Mouse (Mus musculus): ENCODE data around the gene Vdac1. TPM values are rescaled to one million over a fixed set of nuclear protein-coding genes. Genes with fewer than 3 reads are reported as not detected.

The Vdac1 gene
- polyA plus RNA-seq (2012; fragmentation: generic; extraction: Trizol): 100 to 1,000 TPM; 220 to 261 TPM

GRCm38 (mm10) chr11:52360471-52361277 is at the start of gene Vdac1:
TSS of gene Vdac1 (plus strand) at chr11:52360860.

GRCm38 (mm10) chr11:52395940-52396596 is 35.4 kb downstream of the Vdac1 start, which contains the start of gene 9530068E07Rik:
TSS of gene 9530068E07Rik (plus strand) at chr11:52396428.

Other genes with a start within 250 kb of the Vdac1 start
- gene Olfr1373, start 215.3 kb upstream of the Vdac1 start, polyA plus RNA-seq (2012; fragmentation: generic; extraction: Trizol): not detected
- not detected for gene Olfr1371, start 146.9 kb upstream of the Vdac1 start, polyA plus RNA-seq (2012; fragmentation: generic; extraction: Trizol)
- gene Skp1a, start 128.9 kb upstream of the Vdac1 start, polyA plus RNA-seq (2012; fragmentation: generic; extraction: Trizol): 100 to 1,000 TPM in 1 of 2 experiments, 10 to 100 TPM in 1; 28.0 to 188 TPM
- gene Tcf7, start 77.8 kb upstream of the Vdac1 start, polyA plus RNA-seq (2012; fragmentation: generic; extraction: Trizol): 1 to 10 TPM; 2.7 to 4.8 TPM
- 100 to 1,000 TPM in 1 of 2 experiments, 10 to 100 TPM in 1; 24.9 to 249 TPM for gene 9530068E07Rik, start 35.6 kb downstream of the Vdac1 start, polyA plus RNA-seq (2012; fragmentation: generic; extraction: Trizol)